ENCODE assay signal across 24 mouse cellular contexts in the genomic region with DNA sequence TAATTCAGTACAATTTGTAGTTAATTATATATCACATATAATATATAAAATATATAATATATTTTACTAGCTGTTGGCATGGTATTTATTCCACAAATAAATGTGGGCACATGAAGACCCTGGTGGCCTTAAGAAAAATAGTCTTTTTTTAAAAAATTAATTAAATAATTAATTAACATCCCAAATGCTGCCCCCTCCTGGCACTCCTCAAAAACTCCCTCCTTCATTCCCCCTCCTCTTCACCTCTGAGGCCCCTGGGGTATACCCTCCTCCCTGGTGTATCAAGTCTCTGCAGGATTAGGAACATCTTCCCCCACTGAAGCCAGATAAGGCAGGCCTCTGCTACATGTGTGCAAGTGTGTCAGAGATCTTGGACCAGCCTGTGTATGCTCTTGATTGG. TPM values are rescaled to one million over a fixed set of nuclear protein-coding genes. Genes with fewer than 3 reads are reported as not detected.
DNase-seq lines count a peak whose midpoint lies in the region; ATAC-seq and TF ChIP-seq lines count a peak whose summit lies in the region.
"Had no signal": no experiment of that assay in that cellular context is flagged by ENCODE, and none has a peak within 500 bp of the region (broad histone marks: within the 10 kb centered on the region; RNA-seq: fewer than 3 reads in every experiment).

No protein-coding gene starts in this region.

- no peak for DNase-seq in forebrain, embryonic 11.5 days (ENCODE audit: low spot score)
- no peak for DNase-seq in layer of hippocampus, adult 2 months (ENCODE audit: low spot score in 2 of 2)
- no peak for DNase-seq in layer of hippocampus, adult 11-12 months (ENCODE audit: low spot score)
- DNase-seq in midbrain, embryonic 11.5 days (ENCODE audit: low spot score, missing footprints) = no peak
- no peak for DNase-seq in right cerebral cortex, adult 2 months (ENCODE audit: low spot score in 2 of 2)
- DNase-seq: adrenal gland, postnatal 10 days; cerebellum, postnatal 36 days; heart, postnatal 10 days; kidney, adult 11 months; kidney, postnatal 25 days; layer of hippocampus, postnatal 36 days; lung, adult 18-20 months; lung, postnatal 10 days; thymus, adult 2 months; thymus, postnatal 36 days had no signal

- no peak overlapping the region for H3K27ac ChIP-seq in forebrain, embryonic 11.5 days (ENCODE audit: low read depth, low read length)
- H3K27ac ChIP-seq in forebrain, embryonic 15.5 days (replicated peaks) = no peak overlapping the region
- H3K27ac ChIP-seq in layer of hippocampus, adult 2 months = no peak overlapping the region
- no peak overlapping the region for H3K27ac ChIP-seq in midbrain, embryonic 11.5 days (ENCODE audit: low read depth, low read length)
- no peak overlapping the region for H3K27ac ChIP-seq in midbrain, embryonic 15.5 days
- H3K27ac ChIP-seq: heart, embryonic 13.5 days; hindbrain, embryonic 10.5 days; kidney, embryonic 15.5 days; midbrain, embryonic 10.5 days; neural tube, embryonic 13.5 days had no signal

- H3K27me3 ChIP-seq in forebrain, embryonic 11.5 days (ENCODE audit: control insufficient read depth, insufficient read depth, low read length) = no peaks in the 10 kb centered on the region
- no peaks in the 10 kb centered on the region for H3K27me3 ChIP-seq in forebrain, embryonic 15.5 days
- no peaks in the 10 kb centered on the region for H3K27me3 ChIP-seq in midbrain, embryonic 11.5 days (ENCODE audit: control insufficient read depth, insufficient read depth, low read length)
- H3K27me3 ChIP-seq in midbrain, embryonic 15.5 days (replicated peaks) = no peaks in the 10 kb centered on the region
- H3K27me3 ChIP-seq: heart, embryonic 13.5 days; kidney, embryonic 15.5 days; neural tube, embryonic 13.5 days had no signal

- H3K9ac ChIP-seq in forebrain, embryonic 11.5 days (ENCODE audit: low read length) = no peak overlapping the region
- no peak overlapping the region for H3K9ac ChIP-seq in forebrain, embryonic 15.5 days (replicated peaks)
- H3K9ac ChIP-seq in midbrain, embryonic 11.5 days (ENCODE audit: low read length) = no peak overlapping the region
- no peak overlapping the region for H3K9ac ChIP-seq in midbrain, embryonic 15.5 days
- H3K9ac ChIP-seq: heart, embryonic 13.5 days; kidney, embryonic 15.5 days; neural tube, embryonic 13.5 days had no signal

- H3K9me3 ChIP-seq in forebrain, embryonic 11.5 days (ENCODE audit: control insufficient read depth, low read length) = no peaks in the 10 kb centered on the region
- H3K9me3 ChIP-seq in forebrain, embryonic 15.5 days = no peaks in the 10 kb centered on the region
- no peaks in the 10 kb centered on the region for H3K9me3 ChIP-seq in midbrain, embryonic 11.5 days (ENCODE audit: control insufficient read depth, low read length)
- no peaks in the 10 kb centered on the region for H3K9me3 ChIP-seq in midbrain, embryonic 15.5 days
- H3K9me3 ChIP-seq: heart, embryonic 13.5 days; hindbrain, embryonic 10.5 days; kidney, embryonic 15.5 days; midbrain, embryonic 10.5 days; neural tube, embryonic 13.5 days had no signal

- H3K4me2 ChIP-seq in forebrain, embryonic 11.5 days (ENCODE audit: low read depth, low read length, severe bottlenecking) = no peak overlapping the region
- no peak overlapping the region for H3K4me2 ChIP-seq in forebrain, embryonic 15.5 days (replicated peaks)
- H3K4me2 ChIP-seq in midbrain, embryonic 11.5 days = no peak overlapping the region
- H3K4me2 ChIP-seq in midbrain, embryonic 15.5 days = no peak overlapping the region
- H3K4me2 ChIP-seq: heart, embryonic 13.5 days; kidney, embryonic 15.5 days; neural tube, embryonic 13.5 days had no signal

- H3K4me1 ChIP-seq in forebrain, embryonic 11.5 days (replicated peaks; ENCODE audit: control insufficient read depth, insufficient read depth, low read length) = no peaks in the 10 kb centered on the region
- no peaks in the 10 kb centered on the region for H3K4me1 ChIP-seq in forebrain, embryonic 15.5 days
- no peaks in the 10 kb centered on the region for H3K4me1 ChIP-seq in midbrain, embryonic 11.5 days (ENCODE audit: control insufficient read depth, insufficient read depth, low read length)
- no peaks in the 10 kb centered on the region for H3K4me1 ChIP-seq in midbrain, embryonic 15.5 days
- H3K4me1 ChIP-seq: heart, embryonic 13.5 days; hindbrain, embryonic 10.5 days; kidney, embryonic 15.5 days; midbrain, embryonic 10.5 days; neural tube, embryonic 13.5 days had no signal

- H3K4me3 ChIP-seq in forebrain, embryonic 11.5 days (ENCODE audit: low read depth, low read length) = no peak overlapping the region
- H3K4me3 ChIP-seq in forebrain, embryonic 15.5 days = no peak overlapping the region
- H3K4me3 ChIP-seq in layer of hippocampus, adult 2 months = no peak overlapping the region
- no peak overlapping the region for H3K4me3 ChIP-seq in midbrain, embryonic 11.5 days (ENCODE audit: low read depth, low read length)
- no peak overlapping the region for H3K4me3 ChIP-seq in midbrain, embryonic 15.5 days
- H3K4me3 ChIP-seq: heart, embryonic 13.5 days; hindbrain, embryonic 10.5 days; kidney, embryonic 15.5 days; midbrain, embryonic 10.5 days; neural tube, embryonic 13.5 days had no signal

- H3K36me3 ChIP-seq in forebrain, embryonic 11.5 days (ENCODE audit: control insufficient read depth, insufficient read depth, low read length) = no peaks in the 10 kb centered on the region
- H3K36me3 ChIP-seq in forebrain, embryonic 15.5 days = no peaks in the 10 kb centered on the region
- no peaks in the 10 kb centered on the region for H3K36me3 ChIP-seq in midbrain, embryonic 11.5 days (ENCODE audit: control insufficient read depth, insufficient read depth, low read length)
- H3K36me3 ChIP-seq in midbrain, embryonic 15.5 days (replicated peaks) = no peaks in the 10 kb centered on the region
- H3K36me3 ChIP-seq: heart, embryonic 13.5 days; hindbrain, embryonic 10.5 days; kidney, embryonic 15.5 days; midbrain, embryonic 10.5 days; neural tube, embryonic 13.5 days had no signal

- TF ChIP-seq CTCF in layer of hippocampus, adult 2 months (conservative IDR thresholded peaks at IDR 0.05) = peak; percentile 67

- 0 out of 2 replicates have a peak, but pooled peaks have one; percentile 30 for ATAC-seq in forebrain, embryonic 11.5 days (replicated peaks; ENCODE audit: low FRiP score)
- ATAC-seq in forebrain, embryonic 15.5 days (replicated peaks) = no peak
- ATAC-seq in midbrain, embryonic 11.5 days (ENCODE audit: low FRiP score) = peak; percentile 14; the same call in 1 of the 2 replicates
- ATAC-seq in midbrain, embryonic 15.5 days (replicated peaks) = no peak
- ATAC-seq: forebrain, embryonic 14.5 days; inflammation-experienced regulatory T-cells, adult 6 months had no signal

RNA-seq across cellular contexts. Expression of gene Siah2, which starts 56.5 kb away (rescaled TPM):
- 4.0 and 5.7 TPM in 2 replicates for polyA plus RNA-seq in forebrain, embryonic 11.5 days (2014; fragmentation: Nextera tagmentation; extraction: Ambion mirVana)
- polyA plus RNA-seq in forebrain, embryonic 15.5 days (2015; fragmentation: Nextera tagmentation; extraction: Ambion mirVana) = 7.0 and 8.1 TPM in 2 replicates
- 10 to 100 TPM; 16.0 to 18.4 TPM for total RNA-seq in layer of hippocampus, adult 2 months (2021)
- 3.7 and 4.0 TPM in 2 replicates for polyA plus RNA-seq in midbrain, embryonic 11.5 days (2014; fragmentation: Nextera tagmentation; extraction: Ambion mirVana)
- polyA plus RNA-seq in midbrain, embryonic 15.5 days (2015; fragmentation: Nextera tagmentation; extraction: Ambion mirVana) = 9.9 and 10.2 TPM in 2 replicates

Comparison
In these comparisons a context has a peak if more than half of its experiments do, and no peak if none do; other contexts are left out.
1. ATAC-seq: peak in forebrain, embryonic 11.5 days (single experiment) and midbrain, embryonic 11.5 days (single experiment); none in forebrain, embryonic 15.5 days (single experiment) and midbrain, embryonic 15.5 days (single experiment).